Mouse (Mus musculus): ENCODE measurements around the gene Wnt2b.

GRCm38 (mm10) chr3:104979735-104980134 lies 18.0 kb upstream of the Wnt2b start:
- TF ChIP-seq POLR2A (IDR thresholded peaks at IDR 0.05; ENCODE audit: low read depth, low read length) (no peak), MAZ (IDR thresholded peaks at IDR 0.05; ENCODE audit: low read depth, low read length) (no peak), CTCF (conservative IDR thresholded peaks at IDR 0.05 in 1 of 2, IDR thresholded peaks at IDR 0.05 in 1 of 2; ENCODE audit: low read depth in 2 of 2, low read length in 2 of 2) (no peak), EP300 (IDR thresholded peaks at IDR 0.05; ENCODE audit: low read length) (no peak), NRF1 (IDR thresholded peaks at IDR 0.05; ENCODE audit: low read depth, low read length) (no peak), MYC (IDR thresholded peaks at IDR 0.05; ENCODE audit: low read depth, low read length) (no peak), MAX (IDR thresholded peaks at IDR 0.05; ENCODE audit: low read length) (no peak), USF2 (conservative IDR thresholded peaks at IDR 0.05; ENCODE audit: low read depth, low read length) (no peak), NELFE (IDR thresholded peaks at IDR 0.05; ENCODE audit: low read depth, low read length) (no peak), ZC3H11A (IDR thresholded peaks at IDR 0.05; ENCODE audit: low read depth, low read length) (no peak), SMC3 (IDR thresholded peaks at IDR 0.05; ENCODE audit: low read depth, low read length) (no peak), CHD1 (IDR thresholded peaks at IDR 0.05; ENCODE audit: low read depth, low read length) (no peak), KAT2A (IDR thresholded peaks at IDR 0.05; ENCODE audit: insufficient replicate concordance, low read length) (no peak), MXI1 (IDR thresholded peaks at IDR 0.05; ENCODE audit: low read depth, low read length) (no peak)

Measured in CH12.LX (cell line).